Mouse (Mus musculus): Measurements from ENCODE around the gene Gm3448. TPM values are rescaled to one million over a fixed set of nuclear protein-coding genes. Genes with fewer than 3 reads are reported as not detected.
"Not testable (repeated sequence)": the region's sequence is repeated elsewhere in the genome, so short reads cannot be mapped to it uniquely, and the experiment has no call there.

The Gm3448 gene
- polyA plus RNA-seq, 1 experiment from 2014 or later: 4.8 TPM

DNA sequence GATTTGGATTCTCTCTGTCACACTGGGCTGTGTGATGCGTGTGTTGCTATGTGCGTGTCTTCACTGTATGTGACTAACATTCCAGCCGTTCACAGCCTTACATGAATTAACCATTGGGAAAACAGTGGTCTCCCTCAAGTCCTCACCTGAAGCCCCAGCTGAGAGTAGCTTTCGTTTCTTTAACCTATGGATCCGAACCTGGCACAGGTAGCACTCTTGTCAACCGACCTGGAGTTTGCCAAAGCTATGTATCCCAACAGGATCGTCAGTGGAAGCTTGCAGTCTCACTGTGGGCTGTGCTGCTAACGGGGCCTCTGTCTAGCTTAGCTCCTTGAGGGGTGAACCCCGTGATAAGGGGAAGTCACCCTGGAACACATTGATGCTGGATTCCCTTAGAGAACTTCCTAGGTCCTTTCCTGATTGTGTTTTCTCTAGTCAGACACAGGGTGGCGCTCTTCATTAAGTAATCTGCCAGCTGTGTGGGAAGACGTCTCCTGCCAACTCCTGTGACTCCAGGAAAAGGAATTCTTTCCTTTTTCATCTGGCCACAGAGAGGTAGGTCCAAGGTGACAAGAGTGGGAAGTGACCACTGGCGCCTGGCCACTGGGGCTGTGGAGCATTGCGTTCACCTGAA is 24.2 kb upstream of the Gm3448 start:
- peak overlapping the region; percentile 80 for H3K27ac ChIP-seq
- H3K4me1 ChIP-seq: peaks cover 16% of the 10 kb centered on the region
- peak; percentile 64 for DNase-seq (ENCODE audit: extremely low spot score, low spot score)
- H3K27me3 ChIP-seq (ENCODE audit: poor library complexity, severe bottlenecking): no peaks in the 10 kb centered on the region
- H3K36me3 ChIP-seq (replicated peaks): peaks cover 34% of the 10 kb centered on the region
- WGBS: 43% methylated on average over 13 of the region's 13 CpGs
- H3K4me3 ChIP-seq: peak overlapping the region; percentile 19; the same call in 1 of the 2 replicates
- no peaks in the 10 kb centered on the region for H3K9me3 ChIP-seq

DNA sequence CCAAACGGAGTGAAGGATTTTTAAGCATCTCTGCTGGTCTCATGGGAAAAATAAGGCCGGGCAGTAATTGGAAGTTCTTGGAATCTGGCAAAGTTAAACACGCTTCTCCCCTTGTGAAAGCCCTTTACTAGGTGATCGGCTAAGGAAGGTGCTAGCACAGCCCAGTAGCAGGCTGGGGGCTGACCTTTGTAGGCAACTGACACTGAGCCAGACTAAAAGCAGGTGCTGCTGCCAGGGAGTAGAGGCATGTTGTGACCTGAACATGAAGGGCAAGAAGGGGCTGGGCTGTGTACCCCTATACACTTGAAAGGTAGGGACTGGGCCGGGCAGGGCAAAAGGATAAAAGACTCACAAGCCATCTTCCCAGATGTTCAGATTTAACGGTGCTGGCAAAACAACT is 19.0 kb upstream of the Gm3448 start:
- Histone ChIP-seq H3K4me1 (no peaks in the 10 kb centered on the region), H3K27ac (no peak overlapping the region), H3K9me3 (no peaks in the 10 kb centered on the region), H3K4me3 (no peak overlapping the region), H3K27me3 (ENCODE audit: poor library complexity, severe bottlenecking) (no peaks in the 10 kb centered on the region), H3K36me3 (replicated peaks) (peaks cover 77% of the 10 kb centered on the region)
- WGBS: 93% methylated on average over 6 of the region's 6 CpGs
- DNase-seq (ENCODE audit: extremely low spot score, low spot score): no peak

DNA sequence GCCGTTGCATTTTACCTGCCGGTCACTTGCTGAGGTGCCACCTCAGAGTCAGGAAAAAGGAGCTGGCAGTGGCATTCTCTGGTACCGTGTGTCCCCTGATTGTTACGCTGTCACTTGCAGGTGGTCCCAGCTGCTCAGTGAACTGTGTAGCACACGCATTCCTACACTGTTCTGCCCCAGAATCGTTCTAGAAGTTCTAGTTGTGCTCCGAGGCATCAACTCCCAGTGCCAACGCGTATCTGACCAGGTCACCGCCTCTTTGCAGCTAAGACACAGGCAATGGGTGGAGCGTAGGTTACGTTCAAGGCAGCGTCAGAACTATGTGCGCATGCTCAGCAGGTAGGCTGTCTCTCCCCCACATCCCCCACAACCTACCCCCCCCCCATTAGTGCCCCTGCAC is 18.3 kb upstream of the Gm3448 start:
- no peak for DNase-seq (ENCODE audit: extremely low spot score, low spot score)
- peaks cover 84% of the 10 kb centered on the region for H3K36me3 ChIP-seq (replicated peaks)

DNA sequence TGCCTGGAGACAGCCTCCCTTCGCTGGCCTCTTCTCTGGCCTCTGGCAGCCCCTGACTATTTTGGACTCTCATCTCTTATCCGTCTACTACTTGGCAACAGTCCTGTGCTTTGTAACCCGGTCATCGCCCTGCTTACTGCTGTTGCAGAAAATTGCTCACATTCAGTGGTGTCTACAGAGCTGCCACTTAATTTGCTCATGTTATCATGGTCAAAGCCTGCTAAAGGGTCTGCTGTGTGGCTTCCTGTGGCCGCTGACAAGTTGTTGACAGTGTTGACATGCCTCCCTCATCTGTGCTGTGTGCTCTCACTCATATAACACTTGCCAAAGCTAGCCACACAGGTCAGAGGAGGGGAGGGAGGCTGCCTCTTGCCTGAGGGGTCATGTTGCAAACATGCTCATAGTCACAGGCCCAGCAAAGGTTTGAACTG is 16.8 kb upstream of the Gm3448 start:
- Histone ChIP-seq H3K9me3 (no peaks in the 10 kb centered on the region), H3K27me3 (ENCODE audit: poor library complexity, severe bottlenecking) (no peaks in the 10 kb centered on the region), H3K4me1 (no peaks in the 10 kb centered on the region), H3K36me3 (replicated peaks) (peaks cover 77% of the 10 kb centered on the region), H3K27ac (no peak overlapping the region), H3K4me3 (no peak overlapping the region)
- WGBS: 92% methylated on average over 5 of the region's 5 CpGs
- no peak for DNase-seq (ENCODE audit: extremely low spot score, low spot score)

More for the DNA sequence above, 18.3 kb upstream of the Gm3448 start:
- 96% methylated on average over 14 of the region's 14 CpGs for WGBS
- no peaks in the 10 kb centered on the region for H3K27me3 ChIP-seq (ENCODE audit: poor library complexity, severe bottlenecking)
- no peaks in the 10 kb centered on the region for H3K9me3 ChIP-seq
- H3K4me3 ChIP-seq: no peak overlapping the region
- no peak overlapping the region for H3K27ac ChIP-seq
- no peaks in the 10 kb centered on the region for H3K4me1 ChIP-seq

DNA sequence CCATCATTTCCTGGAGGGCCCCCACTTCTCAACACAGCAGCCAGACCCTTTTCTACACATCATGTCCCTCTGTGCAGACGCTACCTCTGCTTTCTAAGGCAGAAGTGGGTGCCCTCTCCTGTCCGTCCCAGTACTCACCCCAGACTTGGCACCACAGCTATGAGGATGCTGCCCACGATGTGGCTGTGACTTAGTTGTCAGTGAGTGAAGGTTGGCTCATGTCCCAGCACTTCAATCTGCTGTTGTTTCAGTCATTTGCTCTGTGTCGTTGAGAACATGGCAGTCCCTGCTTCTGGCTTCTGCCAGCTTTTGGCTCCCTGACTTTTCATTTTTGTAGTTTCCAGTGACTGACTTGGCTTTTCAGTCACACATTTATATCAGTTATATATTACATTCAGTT is 14.6 kb upstream of the Gm3448 start:
- no peak for DNase-seq (ENCODE audit: extremely low spot score, low spot score)
- no peak overlapping the region for H3K27ac ChIP-seq
- no peaks in the 10 kb centered on the region for H3K27me3 ChIP-seq (ENCODE audit: poor library complexity, severe bottlenecking)
- H3K36me3 ChIP-seq (replicated peaks): peaks cover 54% of the 10 kb centered on the region
- H3K4me3 ChIP-seq: no peak overlapping the region
- H3K9me3 ChIP-seq: no peaks in the 10 kb centered on the region
- no peaks in the 10 kb centered on the region for H3K4me1 ChIP-seq
- 88% methylated on average over 4 of the region's 4 CpGs for WGBS

DNA sequence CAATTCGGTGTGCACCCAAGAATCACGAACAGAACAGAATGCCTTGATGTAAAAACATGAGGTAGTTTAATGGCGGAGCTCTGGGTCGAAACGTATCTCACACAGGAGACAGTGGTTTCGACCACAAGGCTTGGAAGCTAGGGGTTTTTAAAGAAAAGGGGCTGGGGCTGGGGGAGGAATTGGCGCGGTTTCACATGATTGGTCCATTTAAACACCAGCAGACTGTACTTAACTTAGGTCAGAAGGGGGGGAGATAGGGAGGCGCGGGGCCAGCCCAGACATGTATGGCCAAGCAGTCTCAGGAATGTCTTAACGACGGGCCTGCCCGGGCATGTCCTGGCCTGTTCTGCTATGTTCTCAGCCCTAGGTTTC is 12.5 kb upstream of the Gm3448 start:
- not testable (repeated sequence) for H3K4me3 ChIP-seq; DNase-seq (ENCODE audit: extremely low spot score, low spot score); H3K27me3 ChIP-seq (ENCODE audit: poor library complexity, severe bottlenecking); H3K27ac ChIP-seq; H3K4me1 ChIP-seq; H3K9me3 ChIP-seq
- WGBS: 88% methylated on average over 13 of the region's 13 CpGs
- H3K36me3 ChIP-seq (replicated peaks): peaks cover 36% of the 10 kb centered on the region

DNA sequence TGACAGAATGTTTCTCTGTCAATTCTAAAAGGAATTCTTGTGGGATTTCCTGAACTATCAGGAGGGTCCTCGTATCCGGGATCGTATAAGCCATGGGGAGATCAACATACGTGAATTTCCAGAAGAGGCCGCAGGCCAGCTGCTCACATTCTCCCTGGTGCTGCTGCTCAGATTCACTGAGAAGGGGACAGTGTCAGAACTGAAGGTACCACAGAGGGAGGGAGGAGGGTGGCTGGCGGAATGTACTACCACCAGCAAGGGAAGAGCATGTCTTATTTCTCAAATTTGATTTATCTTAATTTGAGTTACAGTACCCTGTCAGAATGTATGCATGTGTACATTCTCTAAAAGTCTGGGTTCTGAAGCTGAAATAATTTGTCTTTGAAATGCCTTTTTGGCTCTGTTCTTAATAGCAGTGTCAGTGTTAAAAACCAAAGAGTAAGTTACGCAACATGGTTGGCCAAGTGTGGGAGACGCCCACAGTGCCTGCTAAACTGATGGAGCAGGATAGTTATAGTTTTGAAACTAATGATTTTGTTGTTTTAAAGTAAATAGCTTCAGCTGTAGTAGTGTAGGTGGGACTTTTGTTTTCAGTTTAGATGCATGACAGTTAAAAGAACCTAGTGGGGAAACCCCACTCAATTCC is 12.0 kb upstream of the Gm3448 start:
- H3K36me3 ChIP-seq (replicated peaks): peaks cover 31% of the 10 kb centered on the region
- H3K4me3 ChIP-seq; H3K27ac ChIP-seq; H3K9me3 ChIP-seq; H3K4me1 ChIP-seq; H3K27me3 ChIP-seq (ENCODE audit: poor library complexity, severe bottlenecking); DNase-seq (ENCODE audit: extremely low spot score, low spot score): not testable (repeated sequence)
- 97% methylated on average over 6 of the region's 8 CpGs for WGBS

DNA sequence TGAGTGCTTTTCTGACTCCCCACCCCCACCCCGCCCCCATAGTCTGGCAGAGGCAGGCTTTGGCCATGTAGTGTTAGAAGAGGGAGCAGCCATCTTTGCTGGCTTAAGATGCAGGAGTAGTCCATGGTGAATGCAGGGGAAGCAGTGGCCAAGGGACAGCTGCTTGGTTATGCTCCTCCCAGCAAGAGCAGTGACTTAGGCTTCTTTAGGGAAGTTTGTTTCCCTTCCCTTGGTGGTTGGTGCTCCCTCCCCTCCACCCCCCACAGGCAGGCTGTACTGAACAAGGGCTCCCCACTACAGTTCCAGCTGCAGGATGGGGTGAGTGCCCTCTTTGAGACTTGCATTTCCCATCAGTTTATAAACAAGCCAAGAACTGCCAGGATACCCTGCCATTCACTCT is 11.4 kb upstream of the Gm3448 start:
- H3K36me3 ChIP-seq (replicated peaks): peaks cover 25% of the 10 kb centered on the region
- DNase-seq (ENCODE audit: extremely low spot score, low spot score); H3K4me3 ChIP-seq; H3K27me3 ChIP-seq (ENCODE audit: poor library complexity, severe bottlenecking); H3K4me1 ChIP-seq; H3K9me3 ChIP-seq; H3K27ac ChIP-seq: not testable (repeated sequence)
- WGBS: 54% methylated on average over 1 of the region's 1 CpGs

DNA sequence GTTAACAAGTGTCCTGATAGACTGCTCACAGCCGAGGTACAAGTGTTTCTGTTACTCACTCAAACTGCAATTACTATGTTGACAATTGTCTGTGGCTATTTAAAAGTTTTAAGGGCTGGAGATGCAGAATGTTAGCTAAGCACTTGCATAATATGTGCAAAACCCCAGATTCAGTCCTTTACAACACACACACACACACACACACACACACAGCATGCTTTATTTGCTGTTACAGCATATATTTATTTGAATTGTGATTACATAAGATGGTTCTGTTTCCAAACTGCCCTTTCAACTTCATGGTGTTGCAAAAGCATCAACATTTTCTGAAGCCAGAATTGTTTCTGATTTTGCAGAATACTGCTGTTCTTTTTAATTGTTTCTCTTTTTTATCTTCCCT is 9.0 kb upstream of the Gm3448 start:
- not testable (repeated sequence) for H3K4me3 ChIP-seq; H3K4me1 ChIP-seq; H3K27ac ChIP-seq; DNase-seq (ENCODE audit: extremely low spot score, low spot score); H3K36me3 ChIP-seq (replicated peaks); H3K27me3 ChIP-seq (ENCODE audit: poor library complexity, severe bottlenecking); H3K9me3 ChIP-seq
- no CpG with 5 or more reads among the region's 1 CpGs for WGBS

DNA sequence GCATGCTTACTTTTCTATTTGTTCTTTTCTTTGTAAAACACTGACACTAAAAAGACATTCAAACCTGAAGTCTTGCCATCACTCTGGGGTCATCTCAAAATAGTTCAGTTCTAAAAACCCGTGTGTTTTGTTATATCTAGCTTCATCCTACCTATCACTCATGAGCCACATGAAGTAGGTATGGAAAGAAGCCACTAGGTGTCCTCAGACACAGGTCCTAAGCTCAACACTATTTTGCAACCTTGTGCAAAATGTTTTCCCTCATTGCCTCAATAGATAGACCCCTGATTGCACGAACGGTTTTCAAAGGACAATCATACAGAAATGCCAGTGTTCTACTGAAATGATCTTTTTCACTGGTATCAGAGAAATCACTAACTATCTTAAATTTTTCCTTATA is 882 bp downstream of the Gm3448 start:
- H3K4me3 ChIP-seq; DNase-seq (ENCODE audit: extremely low spot score, low spot score); H3K4me1 ChIP-seq; H3K27ac ChIP-seq; H3K27me3 ChIP-seq (ENCODE audit: poor library complexity, severe bottlenecking); H3K36me3 ChIP-seq (replicated peaks); H3K9me3 ChIP-seq: not testable (repeated sequence)
- no CpG with 5 or more reads among the region's 3 CpGs for WGBS

DNA sequence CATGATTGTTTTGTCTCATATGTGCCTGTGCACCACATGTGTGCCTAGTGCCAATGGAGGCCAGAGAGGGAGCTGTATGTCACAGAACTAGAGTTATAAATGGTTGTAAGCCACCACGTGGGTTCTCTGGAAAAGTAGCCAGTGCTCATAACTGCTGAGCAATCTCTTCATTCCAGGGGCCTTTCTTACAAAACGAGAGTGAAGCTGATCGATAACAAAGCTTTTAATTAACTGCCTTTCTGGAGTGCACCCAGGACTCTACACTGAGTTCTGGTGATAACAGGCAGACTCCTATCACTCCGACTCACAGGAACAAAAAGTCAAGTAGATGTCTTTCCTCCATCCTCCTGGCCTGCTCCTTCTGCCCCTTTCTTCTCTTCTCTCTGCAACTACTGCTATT is 9.9 kb downstream of the Gm3448 start:
- not testable (repeated sequence) for H3K36me3 ChIP-seq (replicated peaks); H3K27ac ChIP-seq; H3K4me3 ChIP-seq; H3K27me3 ChIP-seq (ENCODE audit: poor library complexity, severe bottlenecking); H3K4me1 ChIP-seq; H3K9me3 ChIP-seq; DNase-seq (ENCODE audit: extremely low spot score, low spot score)
- WGBS: no CpG with 5 or more reads among the region's 4 CpGs

DNA sequence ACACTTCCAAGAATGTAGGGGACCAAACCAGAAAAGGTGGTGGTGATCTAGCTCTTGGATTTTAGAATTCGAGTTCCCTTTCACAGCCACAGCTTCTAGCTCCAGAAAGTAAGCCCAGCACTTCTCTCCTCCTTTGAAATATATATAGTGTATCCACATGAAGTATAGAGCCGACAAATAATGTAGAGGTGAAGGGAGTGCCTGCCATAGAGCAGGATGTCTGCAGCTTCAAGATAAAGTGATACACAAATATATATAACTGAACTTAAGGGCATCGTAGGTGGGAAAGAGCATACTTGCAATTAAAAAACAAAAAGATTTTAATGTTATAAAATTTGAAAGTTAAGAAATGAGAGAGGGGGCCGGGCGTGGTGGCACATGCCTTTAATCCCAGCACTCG is 15.8 kb downstream of the Gm3448 start:
- H3K4me3 ChIP-seq; H3K27ac ChIP-seq; H3K4me1 ChIP-seq; H3K36me3 ChIP-seq (replicated peaks); H3K27me3 ChIP-seq (ENCODE audit: poor library complexity, severe bottlenecking); H3K9me3 ChIP-seq; DNase-seq (ENCODE audit: extremely low spot score, low spot score): not testable (repeated sequence)
- WGBS: no CpG with 5 or more reads among the region's 6 CpGs

DNA sequence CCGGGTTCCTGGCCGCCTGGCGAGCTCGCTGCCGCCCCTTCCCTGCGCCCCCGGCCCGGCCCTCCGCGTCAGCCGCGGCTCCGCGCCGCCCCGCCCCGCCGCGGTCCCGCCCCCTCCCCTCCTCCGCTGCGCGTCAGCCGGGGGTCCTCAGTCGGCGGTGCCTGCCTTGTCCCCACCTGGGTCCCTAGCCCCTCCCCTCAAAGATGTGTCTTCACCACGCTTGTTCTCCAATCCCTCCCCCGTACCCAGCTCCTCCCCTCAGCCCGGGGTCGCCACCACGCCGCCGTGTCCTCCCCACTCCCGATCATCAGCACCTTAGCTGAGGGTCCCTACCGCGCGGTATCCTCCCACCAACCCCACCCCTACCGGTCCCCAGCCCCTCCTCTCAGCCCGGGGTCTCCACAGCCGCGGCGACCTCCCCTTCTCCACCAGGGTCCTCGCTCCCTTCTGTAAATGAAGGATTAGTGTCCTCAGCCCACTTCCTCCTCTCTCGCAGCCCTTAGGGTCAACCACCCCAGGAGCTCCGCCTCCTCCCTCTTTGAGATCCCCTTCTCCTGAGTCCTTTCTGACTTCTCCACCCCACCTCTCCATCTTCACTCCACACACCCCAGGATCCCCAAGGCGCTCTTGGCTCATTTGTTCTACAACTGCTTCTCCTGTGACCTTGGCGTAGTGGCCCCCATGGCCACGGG is 16.7 kb downstream of the Gm3448 start:
- H3K36me3 ChIP-seq (replicated peaks); H3K27me3 ChIP-seq (ENCODE audit: poor library complexity, severe bottlenecking): not testable (repeated sequence)
- WGBS: no CpG with 5 or more reads among the region's 48 CpGs

More for the DNA sequence above, 16.7 kb downstream of the Gm3448 start:
- not testable (repeated sequence) for H3K4me1 ChIP-seq; H3K9me3 ChIP-seq; H3K4me3 ChIP-seq; DNase-seq (ENCODE audit: extremely low spot score, low spot score); H3K27ac ChIP-seq

Measured in forebrain, embryonic 10.5 days (tissue).